Mouse (Mus musculus): Measurements from ENCODE around the gene Mfsd14a. TPM values are rescaled to one million over a fixed set of nuclear protein-coding genes. Genes with fewer than 3 reads are reported as not detected.

The Mfsd14a gene
- polyA plus RNA-seq, 1 experiment from 2014 or later: 102 TPM

DNA sequence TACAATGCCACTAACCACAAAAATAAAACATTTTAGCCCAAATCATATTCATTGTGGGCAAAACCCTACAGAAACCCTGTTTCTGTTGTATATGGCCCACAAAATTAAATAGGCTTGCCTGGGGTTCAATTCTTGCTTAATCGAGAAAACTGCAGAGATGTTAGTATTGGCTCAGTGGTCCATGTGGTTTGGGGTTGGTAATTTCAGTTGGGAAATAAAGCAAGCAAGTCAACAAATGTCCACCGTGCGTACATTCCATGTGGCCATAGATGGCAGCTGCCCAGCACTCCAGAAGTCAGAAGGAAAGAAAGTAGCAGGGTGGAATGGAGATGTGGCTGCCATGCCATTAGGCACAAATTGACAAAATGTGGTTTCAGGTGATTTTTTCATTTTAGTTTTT, 29.5 kb downstream of the Mfsd14a start:
- Histone ChIP-seq H3K4me1 (ENCODE audit: control insufficient read depth, insufficient read depth, low read length) (no peaks in the 10 kb centered on the region), H3K4me3 (ENCODE audit: low read depth, low read length) (no peak overlapping the region), H3K27ac (ENCODE audit: low read length) (no peak overlapping the region), H3K27me3 (ENCODE audit: control insufficient read depth, insufficient read depth, low read length) (no peaks in the 10 kb centered on the region), H3K9me3 (ENCODE audit: control insufficient read depth, low read depth, low read length) (no peaks in the 10 kb centered on the region), H3K4me2 (replicated peaks; ENCODE audit: low read depth, low read length) (no peak overlapping the region), H3K36me3 (ENCODE audit: control insufficient read depth, insufficient read depth, low read length) (peaks cover 59% of the 10 kb centered on the region), H3K9ac (replicated peaks; ENCODE audit: low read depth, low read length) (no peak overlapping the region)
- WGBS: 90% methylated on average over 3 of the region's 3 CpGs
- no peak for ATAC-seq (ENCODE audit: insufficient number of reproducible peaks, insufficient read depth, low FRiP score, low read depth)

DNA sequence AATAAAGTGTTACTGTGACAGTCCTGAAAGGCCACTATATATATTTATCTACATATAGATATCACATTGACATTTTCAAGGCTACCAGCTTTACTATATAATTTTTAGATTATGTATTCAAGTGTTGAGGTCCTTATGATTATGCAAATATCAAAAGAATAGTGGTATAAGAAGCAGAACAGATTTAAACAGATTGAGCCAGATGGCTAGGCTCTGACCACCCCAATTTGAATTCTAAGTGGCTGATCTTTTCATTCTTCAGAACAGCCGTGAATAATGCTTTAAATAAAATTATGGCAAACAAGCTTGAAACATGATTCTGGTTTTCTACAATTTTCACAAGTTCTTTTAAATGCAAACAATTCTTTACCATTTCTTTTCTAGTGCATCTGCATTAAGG, 31.0 kb downstream of the Mfsd14a start:
- Histone ChIP-seq H3K9me3 (ENCODE audit: control insufficient read depth, low read depth, low read length) (no peaks in the 10 kb centered on the region), H3K27me3 (ENCODE audit: control insufficient read depth, insufficient read depth, low read length) (no peaks in the 10 kb centered on the region), H3K4me1 (ENCODE audit: control insufficient read depth, insufficient read depth, low read length) (no peaks in the 10 kb centered on the region), H3K36me3 (ENCODE audit: control insufficient read depth, insufficient read depth, low read length) (peaks cover 48% of the 10 kb centered on the region), H3K9ac (replicated peaks; ENCODE audit: low read depth, low read length) (no peak overlapping the region), H3K4me3 (ENCODE audit: low read depth, low read length) (no peak overlapping the region), H3K27ac (ENCODE audit: low read length) (no peak overlapping the region), H3K4me2 (replicated peaks; ENCODE audit: low read depth, low read length) (no peak overlapping the region)
- no peak for ATAC-seq (ENCODE audit: insufficient number of reproducible peaks, insufficient read depth, low FRiP score, low read depth)
- WGBS: 81% methylated on average over 1 of the region's 1 CpGs

DNA sequence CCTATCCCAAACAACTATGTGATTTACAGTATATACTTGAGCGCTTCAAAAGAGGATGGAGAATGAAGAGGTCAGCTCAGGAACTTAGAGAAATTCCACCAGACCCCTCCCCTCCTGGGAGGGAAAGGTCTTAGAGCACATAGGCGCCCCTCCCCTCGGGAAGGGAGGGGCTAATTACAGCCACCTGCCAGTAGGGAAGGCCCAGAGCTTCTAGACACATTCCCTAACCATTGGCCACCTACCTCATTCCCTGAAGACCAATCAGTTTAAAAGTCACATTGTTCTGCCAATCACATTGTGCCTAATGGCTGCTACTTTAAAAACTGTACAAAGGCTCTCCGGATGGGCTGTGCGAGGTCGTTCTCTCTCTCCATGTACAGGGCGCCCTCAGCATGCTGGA, 39.8 kb downstream of the Mfsd14a start:
- WGBS: 90% methylated on average over 7 of the region's 7 CpGs
- Histone ChIP-seq H3K27me3 (ENCODE audit: control insufficient read depth, insufficient read depth, low read length) (no peaks in the 10 kb centered on the region), H3K36me3 (ENCODE audit: control insufficient read depth, insufficient read depth, low read length) (peaks cover 16% of the 10 kb centered on the region), H3K4me2 (replicated peaks; ENCODE audit: low read depth, low read length) (no peak overlapping the region), H3K9ac (replicated peaks; ENCODE audit: low read depth, low read length) (no peak overlapping the region), H3K9me3 (ENCODE audit: control insufficient read depth, low read depth, low read length) (no peaks in the 10 kb centered on the region), H3K4me1 (ENCODE audit: control insufficient read depth, insufficient read depth, low read length) (no peaks in the 10 kb centered on the region), H3K27ac (ENCODE audit: low read length) (no peak overlapping the region), H3K4me3 (ENCODE audit: low read depth, low read length) (no peak overlapping the region)
- no peak for ATAC-seq (ENCODE audit: insufficient number of reproducible peaks, insufficient read depth, low FRiP score, low read depth)

DNA sequence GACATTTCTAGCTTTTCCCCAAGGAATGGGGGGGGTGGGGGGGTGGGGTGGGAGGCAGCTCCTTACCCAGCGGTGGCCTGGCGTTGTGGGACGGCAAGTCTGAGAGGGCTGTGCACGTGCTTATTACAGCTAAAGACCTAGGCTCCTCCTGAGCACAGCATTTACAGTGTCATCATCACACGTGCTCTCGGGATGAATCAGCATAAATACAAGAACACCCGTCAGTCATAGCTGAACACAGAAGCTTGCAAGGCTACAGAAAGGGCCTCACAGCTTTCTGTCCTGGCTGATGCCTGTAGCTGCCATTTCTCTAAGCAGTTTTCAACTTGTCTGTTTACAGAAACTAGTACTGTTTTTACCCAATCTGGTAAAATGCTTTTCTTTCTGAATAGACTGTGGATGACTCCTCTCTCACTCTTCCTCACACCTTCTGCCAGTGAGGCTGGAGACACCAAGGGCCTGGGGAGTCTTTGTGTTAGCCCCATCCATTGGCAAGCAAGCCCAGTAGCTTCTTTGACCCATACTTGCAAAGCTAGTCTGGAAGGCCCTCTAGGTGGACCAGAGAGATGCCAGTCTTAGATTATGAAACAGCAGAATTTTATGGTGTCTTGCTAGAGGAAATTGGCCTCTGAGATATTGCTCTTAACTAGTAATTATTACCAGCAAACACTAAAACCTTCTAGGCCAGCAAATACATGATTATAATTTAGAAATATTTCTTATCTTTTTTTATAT, 41.7 kb downstream of the Mfsd14a start:
- no peak overlapping the region for H3K9ac ChIP-seq (replicated peaks; ENCODE audit: low read depth, low read length)
- H3K4me1 ChIP-seq (ENCODE audit: control insufficient read depth, insufficient read depth, low read length): no peaks in the 10 kb centered on the region
- no peaks in the 10 kb centered on the region for H3K27me3 ChIP-seq (ENCODE audit: control insufficient read depth, insufficient read depth, low read length)
- peaks cover 20% of the 10 kb centered on the region for H3K36me3 ChIP-seq (ENCODE audit: control insufficient read depth, insufficient read depth, low read length)
- no peak overlapping the region for H3K4me3 ChIP-seq (ENCODE audit: low read depth, low read length)
- no peak overlapping the region for H3K27ac ChIP-seq (ENCODE audit: low read length)
- no peaks in the 10 kb centered on the region for H3K9me3 ChIP-seq (ENCODE audit: control insufficient read depth, low read depth, low read length)
- H3K4me2 ChIP-seq (replicated peaks; ENCODE audit: low read depth, low read length): no peak overlapping the region
- 92% methylated on average over 7 of the region's 7 CpGs for WGBS
- no peak for ATAC-seq (ENCODE audit: insufficient number of reproducible peaks, insufficient read depth, low FRiP score, low read depth)

DNA sequence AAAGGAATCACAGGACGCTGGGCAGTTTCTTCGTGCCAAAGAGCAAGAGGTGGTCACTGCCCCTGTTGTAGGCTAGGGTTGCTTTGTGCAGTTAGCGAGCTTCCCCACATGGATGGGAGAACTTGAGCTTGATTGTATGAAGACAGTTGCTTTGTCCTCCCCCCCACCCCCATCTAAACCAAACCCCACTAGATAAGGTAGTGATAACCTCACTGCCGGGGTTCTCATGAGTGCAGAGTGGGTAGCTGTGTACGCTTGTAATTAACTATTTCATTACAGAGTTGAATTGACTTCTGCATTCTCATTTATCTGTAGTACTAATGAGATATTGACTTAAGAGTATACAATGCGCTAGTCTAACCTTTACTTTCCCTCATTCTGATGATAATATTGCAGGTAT, 43.6 kb downstream of the Mfsd14a start:
- no peak for ATAC-seq (ENCODE audit: insufficient number of reproducible peaks, insufficient read depth, low FRiP score, low read depth)
- peaks cover 23% of the 10 kb centered on the region for H3K36me3 ChIP-seq (ENCODE audit: control insufficient read depth, insufficient read depth, low read length)

DNA sequence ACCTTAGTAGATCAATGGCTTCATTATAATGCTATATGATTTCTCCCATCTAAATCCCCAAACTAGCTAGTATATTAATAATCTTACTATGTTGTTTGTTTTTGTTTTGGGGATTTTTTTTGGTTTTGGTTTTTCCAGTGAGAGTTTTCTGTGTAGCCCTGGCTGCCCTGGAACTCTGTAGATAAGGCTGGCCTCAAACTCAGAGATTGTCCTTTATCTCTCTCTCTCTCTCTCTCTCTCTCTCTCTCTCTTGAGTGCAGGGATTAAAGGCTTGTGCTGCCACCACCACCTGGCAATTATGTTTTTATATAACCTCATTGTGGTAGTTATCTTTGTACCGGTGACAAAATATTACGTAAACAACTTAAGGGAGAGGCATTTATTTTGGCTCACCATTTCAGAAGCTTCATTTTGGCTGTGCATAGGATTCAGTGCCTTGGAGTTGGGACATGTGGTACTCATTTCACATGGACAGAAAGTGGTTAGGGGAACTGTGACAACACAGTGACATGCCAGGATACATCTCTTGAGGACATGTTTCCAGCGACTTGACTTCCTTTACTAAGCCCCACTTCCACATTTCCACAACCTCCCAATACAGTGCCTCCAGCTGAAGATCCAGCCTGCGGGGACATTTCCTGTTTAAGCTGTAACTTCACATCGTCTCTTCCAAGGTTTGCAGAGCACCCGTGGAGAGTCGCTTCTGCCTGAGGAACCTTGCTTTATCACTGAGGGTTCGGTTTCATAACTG, 47.0 kb downstream of the Mfsd14a start:
- Histone ChIP-seq H3K36me3 (ENCODE audit: control insufficient read depth, insufficient read depth, low read length) (peaks cover 20% of the 10 kb centered on the region; the same call in 1 of the 2 replicates), H3K4me3 (ENCODE audit: low read depth, low read length) (no peak overlapping the region), H3K9ac (replicated peaks; ENCODE audit: low read depth, low read length) (no peak overlapping the region), H3K9me3 (ENCODE audit: control insufficient read depth, low read depth, low read length) (no peaks in the 10 kb centered on the region), H3K27me3 (ENCODE audit: control insufficient read depth, insufficient read depth, low read length) (no peaks in the 10 kb centered on the region), H3K4me1 (ENCODE audit: control insufficient read depth, insufficient read depth, low read length) (no peaks in the 10 kb centered on the region), H3K27ac (ENCODE audit: low read length) (no peak overlapping the region), H3K4me2 (replicated peaks; ENCODE audit: low read depth, low read length) (no peak overlapping the region)
- 87% methylated on average over 8 of the region's 8 CpGs for WGBS
- ATAC-seq (ENCODE audit: insufficient number of reproducible peaks, insufficient read depth, low FRiP score, low read depth): no peak

More for the DNA sequence above, 43.6 kb downstream of the Mfsd14a start:
- H3K4me2 ChIP-seq (replicated peaks; ENCODE audit: low read depth, low read length): no peak overlapping the region
- no peak overlapping the region for H3K27ac ChIP-seq (ENCODE audit: low read length)
- H3K9ac ChIP-seq (replicated peaks; ENCODE audit: low read depth, low read length): no peak overlapping the region
- no peaks in the 10 kb centered on the region for H3K9me3 ChIP-seq (ENCODE audit: control insufficient read depth, low read depth, low read length)
- WGBS: 72% methylated on average over 6 of the region's 6 CpGs
- H3K27me3 ChIP-seq (ENCODE audit: control insufficient read depth, insufficient read depth, low read length): no peaks in the 10 kb centered on the region
- H3K4me1 ChIP-seq (ENCODE audit: control insufficient read depth, insufficient read depth, low read length): no peaks in the 10 kb centered on the region
- no peak overlapping the region for H3K4me3 ChIP-seq (ENCODE audit: low read depth, low read length)

DNA sequence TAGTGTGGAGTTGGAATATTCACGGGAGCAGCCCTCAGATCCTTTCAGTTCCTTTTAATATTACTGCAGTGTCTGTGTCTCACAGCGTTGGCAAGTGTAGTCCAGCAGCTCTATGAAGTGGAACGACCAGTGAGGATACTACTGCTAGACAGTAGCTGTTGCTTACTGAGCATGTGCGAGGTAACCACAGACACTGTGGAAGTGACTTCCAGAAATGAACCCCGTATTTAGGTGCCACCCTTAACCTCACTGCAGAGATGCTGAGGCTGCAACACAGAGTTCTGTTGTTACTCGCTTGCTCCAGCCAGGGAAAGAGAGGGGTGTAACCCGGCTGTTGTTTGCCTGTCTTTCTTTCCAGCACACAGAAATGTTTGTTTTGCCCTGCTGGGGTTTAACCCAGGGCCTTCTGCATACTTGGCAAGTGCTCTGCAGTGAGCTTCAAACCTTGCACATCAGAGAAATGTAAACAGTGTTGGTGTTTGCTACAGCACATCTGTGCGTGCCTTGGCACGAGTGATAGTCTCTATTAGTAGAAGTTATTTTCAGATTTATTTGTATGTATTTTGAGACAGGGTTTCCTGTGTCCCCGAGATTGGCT, 48.1 kb downstream of the Mfsd14a start, which contains the start of gene Trmt13:
Trmt13 (minus strand) TSS at position 293 of the 598 bp plus-strand sequence.
- Histone ChIP-seq H3K4me1 (ENCODE audit: control insufficient read depth, insufficient read depth, low read length) (no peaks in the 10 kb centered on the region), H3K4me3 (ENCODE audit: low read depth, low read length) (no peak within 1 kb of the TSS), H3K27ac (ENCODE audit: low read length) (peak within 1 kb of the TSS; percentile 48), H3K27me3 (ENCODE audit: control insufficient read depth, insufficient read depth, low read length) (no peaks in the 10 kb centered on the region), H3K9ac (replicated peaks; ENCODE audit: low read depth, low read length) (no peak within 1 kb of the TSS), H3K4me2 (replicated peaks; ENCODE audit: low read depth, low read length) (no peak within 1 kb of the TSS), H3K9me3 (ENCODE audit: control insufficient read depth, low read depth, low read length) (no peaks in the 10 kb centered on the region), H3K36me3 (ENCODE audit: control insufficient read depth, insufficient read depth, low read length) (peaks cover 28% of the 10 kb centered on the region)
- WGBS: 64% methylated on average over 10 of the region's 10 CpGs
- ATAC-seq (ENCODE audit: insufficient number of reproducible peaks, insufficient read depth, low FRiP score, low read depth): peak; percentile 77

DNA sequence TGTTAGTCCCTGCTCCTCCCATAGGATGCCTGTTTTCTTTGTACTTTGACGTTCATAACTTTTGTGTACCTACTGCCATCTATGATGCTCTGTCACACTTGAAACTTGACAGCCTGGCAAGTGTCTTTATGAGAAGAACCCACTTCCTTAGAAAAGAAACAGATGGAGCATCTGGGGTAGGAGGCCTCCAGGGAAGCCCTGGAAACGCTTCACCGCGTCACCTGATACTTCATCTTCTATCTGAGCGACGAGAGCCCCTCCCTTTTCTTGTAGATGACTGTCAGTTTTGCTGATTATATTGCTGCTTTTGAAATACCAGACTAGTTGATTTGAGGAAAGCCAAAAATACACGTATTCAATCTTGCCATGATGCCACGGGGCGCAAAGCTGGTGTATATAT, 57.9 kb downstream of the Mfsd14a start:
- Histone ChIP-seq H3K36me3 (ENCODE audit: control insufficient read depth, insufficient read depth, low read length) (peaks cover 11% of the 10 kb centered on the region), H3K4me2 (replicated peaks; ENCODE audit: low read depth, low read length) (no peak overlapping the region), H3K27ac (ENCODE audit: low read length) (no peak overlapping the region), H3K27me3 (ENCODE audit: control insufficient read depth, insufficient read depth, low read length) (no peaks in the 10 kb centered on the region), H3K4me1 (ENCODE audit: control insufficient read depth, insufficient read depth, low read length) (no peaks in the 10 kb centered on the region), H3K4me3 (ENCODE audit: low read depth, low read length) (no peak overlapping the region), H3K9me3 (ENCODE audit: control insufficient read depth, low read depth, low read length) (no peaks in the 10 kb centered on the region), H3K9ac (replicated peaks; ENCODE audit: low read depth, low read length) (no peak overlapping the region)
- WGBS: 80% methylated on average over 9 of the region's 9 CpGs
- ATAC-seq (ENCODE audit: insufficient number of reproducible peaks, insufficient read depth, low FRiP score, low read depth): no peak

Measured in stomach, embryonic 14.5 days (tissue).